Mouse (Mus musculus) heart, postnatal 0 days (tissue): Measurements from ENCODE around the gene Kansl1.

Experiments used
- CTCF ChIP-seq: IDR thresholded peaks from 2 replicates; pipeline ENCODE4 v1.5.1; 2016; ENCODE audit warnings: antibody characterized with exemption, control low read depth, low read depth
- EP300 ChIP-seq: IDR thresholded peaks from 2 replicates; pipeline ENCODE4 v1.6.1; 2016; ENCODE audit warnings: antibody characterized with exemption, low read depth

DNA sequence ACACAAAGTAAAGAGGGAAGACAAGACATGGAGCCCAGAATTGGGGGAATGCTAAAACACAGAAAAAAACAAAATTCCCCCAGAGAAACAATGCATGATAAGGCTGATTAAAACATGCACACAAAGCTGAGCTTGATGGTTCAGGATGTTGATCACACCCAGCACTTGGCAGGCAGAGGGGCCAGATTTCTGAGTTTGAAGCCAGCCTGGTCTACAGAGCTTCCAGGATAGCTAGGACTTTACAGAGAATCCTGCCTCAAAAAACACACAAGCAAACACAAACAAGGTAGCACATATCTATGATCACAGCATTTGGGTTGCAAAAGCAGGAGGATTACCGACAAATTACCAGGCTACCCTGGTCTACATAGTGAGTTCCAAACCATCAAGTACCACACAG is 23.6 kb downstream of the Kansl1 start:
- TF ChIP-seq EP300: no peak
- no peak for TF ChIP-seq CTCF
